Mouse (Mus musculus) brain, embryonic 14.5 days (tissue): ENCODE data around the gene Cer1.

Experiments used
- CTCF ChIP-seq: fragments of 200-500 bp; IDR thresholded peaks from 2 replicates; pipeline ENCODE4 v1.5.1; 2012; ENCODE audit warnings: inconsistent platforms, mild to moderate bottlenecking, moderate library complexity, borderline replicate concordance; ENCODE audit not compliant: insufficient read depth, insufficient read length; ENCODE audit errors: extremely low read depth
- POLR2A ChIP-seq: fragments of 200-500 bp; IDR thresholded peaks from 2 replicates; pipeline ENCODE4 v1.6.1; 2012; ENCODE audit warnings: mild to moderate bottlenecking, inconsistent platforms, borderline replicate concordance; ENCODE audit not compliant: poor library complexity, insufficient read depth, insufficient read length, severe bottlenecking; ENCODE audit errors: extremely low read depth

DNA sequence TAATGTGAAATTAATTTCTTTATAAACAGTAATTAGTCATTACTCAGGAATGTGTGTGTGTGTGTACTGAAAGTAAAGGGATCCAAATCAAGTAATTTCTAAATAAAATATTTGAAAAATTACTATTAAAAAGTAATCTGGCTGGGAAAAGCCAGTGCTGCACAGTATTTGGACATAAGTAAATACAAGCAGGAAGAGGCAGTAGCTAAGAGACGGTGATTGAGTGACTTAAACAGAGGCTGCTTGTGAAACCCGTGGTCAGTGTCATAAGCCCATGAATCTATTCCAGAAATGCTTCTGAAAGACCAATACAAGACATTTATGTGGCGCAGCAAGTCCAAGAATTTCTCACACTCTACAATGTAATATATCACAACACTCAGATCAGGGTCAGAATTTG is 3.6 kb downstream of the Cer1 start:
- TF ChIP-seq POLR2A (no peak), CTCF (no peak)
